Mouse (Mus musculus) intestine, embryonic 14.5 days (tissue): Measurements from ENCODE around the gene Tmem135. TPM values are rescaled to one million over a fixed set of nuclear protein-coding genes. Genes with fewer than 3 reads are reported as not detected.
"Not testable (repeated sequence)": the region's sequence is repeated elsewhere in the genome, so short reads cannot be mapped to it uniquely, and the experiment has no call there.

Source experiments
- ATAC-seq: fragments of 200-750 bp; cut with Nextera tagmentation; replicated peaks from 2 replicates; pipeline ENCODE4 v1.8.0; 2017; ENCODE audit warnings: low read depth, moderate number of reproducible peaks, moderate TSS enrichment, moderate library complexity; ENCODE audit not compliant: low FRiP score, low TSS enrichment
- DNase-seq: peaks from one replicate; pipeline ENCODE4 v3.0.0-alpha.2; 2018; ENCODE audit warnings: low spot score
- H3K27ac ChIP-seq: fragments of 300-500 bp; sonication (generic); 2 replicates; pipeline ENCODE4 v1.5.1; 2014; ENCODE audit warnings: low read depth, mild to moderate bottlenecking, control low read depth
- H3K27me3 ChIP-seq: fragments of 300-500 bp; sonication (generic); replicated peaks from 2 replicates; pipeline ENCODE4 v1.6.1; 2014; ENCODE audit warnings: low read length, control low read depth; ENCODE audit not compliant: control insufficient read depth, insufficient read depth
- H3K36me3 ChIP-seq: fragments of 300-500 bp; sonication (generic); 2 replicates; pipeline ENCODE4 v1.6.1; 2014; ENCODE audit warnings: low read length, control low read depth; ENCODE audit not compliant: control insufficient read depth, insufficient read depth
- H3K4me1 ChIP-seq: fragments of 300-500 bp; sonication (generic); replicated peaks from 2 replicates; pipeline ENCODE4 v1.6.1; 2014; ENCODE audit warnings: low read length, control low read depth, mixed read lengths; ENCODE audit not compliant: control insufficient read depth, insufficient read depth
- H3K4me2 ChIP-seq: fragments of 300-500 bp; sonication (generic); 2 replicates; pipeline ENCODE4 v1.6.1; 2014; ENCODE audit warnings: low read length
- H3K4me3 ChIP-seq: fragments of 300-500 bp; sonication (generic); 2 replicates; pipeline ENCODE4 v1.5.1; 2014; ENCODE audit warnings: low read depth, low read length, control low read depth, mixed read lengths
- H3K9ac ChIP-seq: fragments of 300-500 bp; sonication (generic); 2 replicates; pipeline ENCODE4 v1.6.1; 2014; ENCODE audit warnings: mild to moderate bottlenecking, low read length
- H3K9me3 ChIP-seq: fragments of 300-500 bp; sonication (generic); 2 replicates; pipeline ENCODE4 v1.6.1; 2016; ENCODE audit warnings: low read length, control low read depth; ENCODE audit not compliant: control insufficient read depth
- WGBS: fragments of 180-500 bp; shearing (Covaris S2); extraction: QIAGEN DNeasy Blood & Tissue Kit; methylation state at CpG from one replicate; pipeline ENCODE4 v1.1.7; 2014; 5-methylcytosine and 5-hydroxymethylcytosine counted together
- polyA plus RNA-seq: library from polyadenylated mRNA; unstranded; fragments of >200 nt; fragmentation: Nextera tagmentation; extraction: Ambion mirVana; gene quantifications from 2 replicates; pipeline ENCODE4 v1.2.1, GENCODE M21; 2014

Gene Tmem135
- polyA plus RNA-seq, 1 experiment from 2014 or later = 30.4 TPM

DNA sequence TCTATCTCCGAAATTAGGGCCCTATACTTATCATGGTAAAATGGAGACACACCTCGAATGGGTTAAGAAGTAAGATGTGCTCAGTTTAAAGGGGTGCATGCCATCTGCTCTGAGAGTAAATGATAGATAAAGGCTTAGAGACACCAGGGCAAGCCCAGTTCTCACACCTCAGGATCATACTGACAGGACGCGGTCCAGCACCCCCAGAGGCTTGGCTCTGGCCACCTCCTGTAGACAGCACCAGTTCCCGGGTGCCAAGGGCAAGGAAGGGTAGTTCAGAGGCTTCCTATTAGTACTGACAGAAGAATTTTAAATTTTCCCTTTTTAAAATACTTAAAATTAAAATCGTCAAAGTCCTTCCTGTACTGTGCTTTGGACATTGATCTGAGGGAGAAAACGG is 121.4 kb downstream of the Tmem135 start:
- no peak overlapping the region for H3K4me2 ChIP-seq
- no peak overlapping the region for H3K9ac ChIP-seq
- 86% methylated on average over 7 of the region's 7 CpGs for WGBS
- H3K27ac ChIP-seq = no peak overlapping the region
- no peak for ATAC-seq
- no peaks in the 10 kb centered on the region for H3K27me3 ChIP-seq
- no peaks in the 10 kb centered on the region for H3K4me1 ChIP-seq
- H3K4me3 ChIP-seq = no peak overlapping the region
- peaks cover 2% of the 10 kb centered on the region; the same call in 1 of the 2 replicates for H3K36me3 ChIP-seq
- H3K9me3 ChIP-seq = no peaks in the 10 kb centered on the region
- no peak for DNase-seq

DNA sequence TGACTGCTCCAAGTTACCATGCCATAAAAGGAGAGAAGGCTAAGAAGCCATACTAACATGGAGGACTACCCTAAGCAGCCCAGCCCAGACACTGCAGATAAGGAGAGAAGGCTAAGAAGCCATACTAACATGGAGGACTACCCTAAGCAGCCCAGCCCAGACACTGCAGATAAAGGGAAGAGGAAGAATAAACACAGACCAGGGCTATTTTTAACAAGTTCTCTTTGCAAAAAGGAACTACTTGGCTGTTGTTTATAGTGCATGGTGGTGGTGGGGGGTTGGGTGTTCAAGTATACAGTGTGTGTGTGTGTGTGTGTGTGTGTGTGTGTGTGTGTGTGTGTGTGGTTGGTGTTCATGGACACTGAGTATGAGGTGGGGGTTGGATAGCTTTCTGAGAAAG is 133.6 kb downstream of the Tmem135 start:
- H3K4me2 ChIP-seq, H3K36me3 ChIP-seq, H3K4me1 ChIP-seq, H3K9me3 ChIP-seq, H3K27me3 ChIP-seq, H3K4me3 ChIP-seq, ATAC-seq, H3K9ac ChIP-seq, H3K27ac ChIP-seq, DNase-seq: not testable (repeated sequence)

DNA sequence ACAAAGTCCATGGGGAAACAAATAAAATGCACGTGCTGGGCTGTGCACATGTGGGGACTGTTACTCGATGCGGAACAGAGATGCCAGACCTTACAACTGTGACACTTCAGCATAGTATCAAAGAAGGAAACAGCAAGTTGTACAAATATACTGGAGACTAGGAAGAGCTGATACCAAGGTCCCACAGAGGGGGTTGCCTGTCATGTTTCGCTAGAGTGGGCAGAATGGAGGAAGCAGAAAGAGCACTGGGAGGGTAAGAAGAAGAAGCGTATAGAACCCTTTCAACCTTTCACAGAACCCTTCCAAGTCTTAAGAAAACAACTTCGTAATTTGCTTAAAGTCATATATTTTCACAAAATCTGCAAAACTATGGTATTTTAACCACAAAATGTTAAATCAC is 134.2 kb downstream of the Tmem135 start:
- no peaks in the 10 kb centered on the region for H3K27me3 ChIP-seq
- H3K4me1 ChIP-seq = 0 out of 2 replicates have a peak, but pooled peaks cover 2% of the 10 kb centered on the region
- H3K4me3 ChIP-seq = no peak overlapping the region
- H3K9ac ChIP-seq = no peak overlapping the region
- ATAC-seq (no peak), DNase-seq (no peak)
- no peak overlapping the region for H3K27ac ChIP-seq
- H3K36me3 ChIP-seq = no peaks in the 10 kb centered on the region
- H3K9me3 ChIP-seq = no peaks in the 10 kb centered on the region
- WGBS = 92% methylated on average over 6 of the region's 6 CpGs
- no peak overlapping the region for H3K4me2 ChIP-seq

DNA sequence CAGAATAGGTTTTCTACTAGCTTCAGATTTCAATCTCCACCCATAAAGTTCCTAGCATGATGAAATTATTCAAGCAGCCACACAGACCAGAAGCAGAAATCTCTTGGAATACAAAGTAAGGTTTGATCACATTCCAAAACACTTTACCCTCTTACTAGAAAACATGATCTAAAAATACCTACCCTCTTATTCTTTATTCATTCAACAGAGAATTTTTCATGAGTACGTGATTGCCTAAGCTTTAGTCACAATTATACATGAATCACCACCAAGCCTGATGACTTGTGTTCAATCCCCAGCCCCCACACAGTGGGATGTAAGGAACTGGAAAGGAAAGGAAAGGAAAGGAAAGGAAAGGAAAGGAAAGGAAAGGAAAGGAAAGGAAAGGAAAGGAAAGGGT is 136.5 kb downstream of the Tmem135 start:
- no peak overlapping the region for H3K4me2 ChIP-seq
- DNase-seq (no peak), ATAC-seq (no peak)
- no peak overlapping the region for H3K9ac ChIP-seq
- no peak overlapping the region for H3K4me3 ChIP-seq
- no peaks in the 10 kb centered on the region for H3K27me3 ChIP-seq
- 0 out of 2 replicates have a peak, but pooled peaks cover 2% of the 10 kb centered on the region for H3K4me1 ChIP-seq
- H3K27ac ChIP-seq = no peak overlapping the region
- H3K36me3 ChIP-seq = no peaks in the 10 kb centered on the region
- WGBS = 72% methylated on average over 1 of the region's 1 CpGs
- H3K9me3 ChIP-seq = no peaks in the 10 kb centered on the region

DNA sequence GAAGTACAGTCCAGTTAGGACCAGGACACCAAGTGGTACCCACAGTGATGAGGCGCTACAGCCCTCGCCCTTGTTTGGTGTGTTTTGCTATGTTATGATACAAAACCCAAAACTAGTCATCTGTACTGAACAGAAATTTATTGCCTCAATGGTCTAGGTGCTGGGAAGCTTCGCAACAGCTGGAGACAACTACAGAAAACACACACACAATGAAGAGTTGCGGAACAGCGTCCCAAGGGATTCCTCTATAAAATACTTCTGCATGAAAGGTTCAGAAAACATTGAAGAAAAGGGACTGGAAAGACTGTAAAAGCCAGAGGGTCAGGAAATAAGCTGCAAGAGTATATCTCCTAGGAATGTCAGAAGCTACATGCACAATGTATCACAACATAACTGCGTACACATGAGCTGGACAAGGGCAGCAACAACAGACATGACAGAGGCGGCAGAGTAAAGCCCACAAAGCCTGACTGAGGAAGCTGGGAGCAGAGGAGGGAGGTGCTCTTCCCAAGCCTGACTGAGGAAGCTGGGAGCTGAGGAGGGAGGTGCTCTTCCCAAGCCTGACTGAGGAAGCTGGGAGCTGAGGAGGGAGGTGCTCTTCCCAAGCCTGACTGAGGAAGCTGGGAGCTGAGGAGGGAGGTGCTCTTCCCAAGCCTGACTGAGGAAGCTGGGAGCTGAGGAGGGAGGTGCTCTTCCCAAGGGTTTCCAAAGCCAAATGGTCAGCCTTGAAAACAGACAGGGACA is 137.8 kb downstream of the Tmem135 start:
- DNase-seq (no peak), ATAC-seq (no peak)
- H3K4me1 ChIP-seq = 0 out of 2 replicates have a peak, but pooled peaks cover 2% of the 10 kb centered on the region
- H3K27me3 ChIP-seq = no peaks in the 10 kb centered on the region
- H3K4me2 ChIP-seq = no peak overlapping the region
- H3K4me3 ChIP-seq = no peak overlapping the region
- H3K9me3 ChIP-seq = no peaks in the 10 kb centered on the region
- H3K36me3 ChIP-seq = no peaks in the 10 kb centered on the region
- 74% methylated on average over 7 of the region's 7 CpGs for WGBS
- H3K27ac ChIP-seq = no peak overlapping the region
- H3K9ac ChIP-seq = no peak overlapping the region

DNA sequence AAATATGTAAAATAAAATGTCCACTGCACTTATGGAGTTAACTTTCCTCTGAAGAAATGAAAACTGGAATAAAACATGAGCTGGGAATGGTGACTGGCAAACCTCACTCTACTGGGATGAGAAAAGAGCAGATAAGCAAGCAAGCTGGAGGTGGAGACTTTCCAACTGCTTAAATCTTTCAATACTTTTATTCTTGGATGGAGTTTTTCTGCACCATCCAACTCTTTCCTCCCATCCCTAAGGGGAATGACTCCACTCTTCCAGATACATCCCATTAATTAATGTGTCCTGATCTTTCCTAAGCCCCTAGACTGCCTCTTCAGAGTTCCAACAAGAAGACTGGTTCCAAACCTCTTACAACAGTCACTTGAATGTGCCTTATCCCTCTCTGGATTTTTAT is 143.1 kb downstream of the Tmem135 start:
- no peak for DNase-seq

DNA sequence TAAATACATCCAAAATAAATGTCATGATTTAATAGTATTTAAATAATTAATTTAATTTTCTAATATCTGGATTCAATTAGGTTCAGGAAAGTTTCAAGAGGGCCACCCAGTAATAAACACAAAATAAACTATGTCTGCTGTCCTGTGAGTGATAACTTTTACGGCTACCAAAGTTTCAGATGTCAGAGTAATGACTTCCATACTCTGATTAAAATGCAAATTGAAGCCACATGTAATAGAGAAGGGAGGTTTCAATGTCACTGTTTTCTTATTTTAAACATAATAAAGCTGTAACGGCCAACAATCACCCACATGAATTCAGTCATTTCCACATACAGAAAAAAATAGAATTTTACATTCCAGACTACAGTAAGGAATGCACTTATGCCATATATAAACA is 145.2 kb downstream of the Tmem135 start:
- H3K4me1 ChIP-seq = 0 out of 2 replicates have a peak, but pooled peaks cover 4% of the 10 kb centered on the region
- H3K4me3 ChIP-seq = no peak overlapping the region
- H3K27ac ChIP-seq = no peak overlapping the region
- H3K9me3 ChIP-seq = no peaks in the 10 kb centered on the region
- H3K36me3 ChIP-seq = no peaks in the 10 kb centered on the region
- DNase-seq (no peak), ATAC-seq (no peak)
- H3K27me3 ChIP-seq = no peaks in the 10 kb centered on the region
- no peak overlapping the region for H3K9ac ChIP-seq
- WGBS = 33% methylated on average over 2 of the region's 2 CpGs
- H3K4me2 ChIP-seq = no peak overlapping the region

More for the DNA sequence above, 143.1 kb downstream of the Tmem135 start:
- Histone ChIP-seq H3K9ac (no peak overlapping the region), H3K36me3 (no peaks in the 10 kb centered on the region), H3K27ac (no peak overlapping the region), H3K9me3 (no peaks in the 10 kb centered on the region), H3K4me2 (no peak overlapping the region), H3K4me1 (0 out of 2 replicates have a peak, but pooled peaks cover 4% of the 10 kb centered on the region), H3K4me3 (no peak overlapping the region), H3K27me3 (no peaks in the 10 kb centered on the region)
- ATAC-seq = no peak

DNA sequence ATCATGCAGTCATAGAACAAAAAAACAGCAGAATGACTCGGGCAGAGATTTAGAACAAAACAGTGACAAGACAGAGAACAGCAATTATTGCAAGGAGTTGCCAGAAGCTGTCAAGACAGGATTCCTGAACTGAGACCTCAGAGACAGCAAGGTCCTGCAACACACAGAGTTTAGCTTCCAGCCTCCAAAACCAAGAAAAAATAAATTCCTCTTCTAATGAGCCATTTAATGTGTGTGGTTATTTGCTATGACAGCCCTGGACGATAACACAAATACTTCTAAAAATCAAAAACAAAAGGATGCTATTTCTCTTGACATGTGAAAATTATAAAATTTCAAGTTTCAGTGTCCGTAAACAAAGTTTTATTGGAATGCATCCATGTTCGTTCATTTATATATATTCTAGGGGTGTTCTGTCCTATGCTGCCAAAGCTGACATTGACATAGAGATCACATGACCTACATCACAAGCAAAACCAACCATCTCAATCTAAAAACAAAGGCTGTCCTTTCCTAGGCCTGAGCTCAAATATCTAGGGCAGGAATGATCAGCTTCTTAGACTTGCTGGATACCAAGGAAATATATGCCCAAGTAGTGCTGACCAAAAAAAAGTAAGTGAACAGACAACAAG is 146.0 kb downstream of the Tmem135 start:
- ATAC-seq (no peak), DNase-seq (no peak)
- WGBS = 71% methylated on average over 4 of the region's 4 CpGs
- Histone ChIP-seq H3K9me3 (no peaks in the 10 kb centered on the region), H3K4me1 (0 out of 2 replicates have a peak, but pooled peaks cover 4% of the 10 kb centered on the region), H3K9ac (no peak overlapping the region), H3K4me3 (no peak overlapping the region), H3K4me2 (no peak overlapping the region), H3K27ac (no peak overlapping the region), H3K36me3 (no peaks in the 10 kb centered on the region), H3K27me3 (no peaks in the 10 kb centered on the region)

DNA sequence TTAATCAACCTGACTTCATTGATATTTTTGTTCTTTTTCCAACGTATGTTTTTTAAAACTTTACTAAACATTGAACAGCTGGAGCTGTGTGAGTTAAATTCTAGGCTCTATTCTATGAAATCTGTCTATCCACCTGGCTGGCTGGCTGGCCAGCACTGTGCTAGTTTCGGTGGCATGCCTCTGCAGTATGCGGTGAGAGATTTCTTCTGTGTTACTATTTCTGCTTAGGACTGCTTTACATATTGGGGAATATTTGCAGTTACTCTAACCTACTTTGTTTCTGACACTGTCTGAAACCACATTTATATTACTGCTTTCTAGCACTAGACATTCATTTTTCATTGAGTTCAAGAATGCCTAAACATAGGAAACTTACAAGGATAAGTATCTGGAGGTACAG is 150.2 kb downstream of the Tmem135 start:
- H3K27ac ChIP-seq = no peak overlapping the region
- no peaks in the 10 kb centered on the region for H3K36me3 ChIP-seq
- no peak for ATAC-seq
- H3K9me3 ChIP-seq = no peaks in the 10 kb centered on the region
- no peak overlapping the region for H3K9ac ChIP-seq
- no peak overlapping the region for H3K4me2 ChIP-seq
- H3K27me3 ChIP-seq = no peaks in the 10 kb centered on the region
- DNase-seq = no peak
- 66% methylated on average over 3 of the region's 3 CpGs for WGBS
- 0 out of 2 replicates have a peak, but pooled peaks cover 4% of the 10 kb centered on the region for H3K4me1 ChIP-seq
- no peak overlapping the region for H3K4me3 ChIP-seq
